In genomic region chr5:75574151-75574851, GRCm38 (mm10) we compare ENCODE assay signal across 9 mouse cellular contexts. TPM values are rescaled to one million over a fixed set of nuclear protein-coding genes. Genes with fewer than 3 reads are reported as not detected.
A peak's percentile ranks its signal among the peaks of the same experiment; 100 is the strongest.
DNase-seq lines count a peak whose midpoint lies in the region; ATAC-seq lines count a peak whose summit lies in the region.
"Had no signal": no experiment of that assay in that cellular context is flagged by ENCODE, and none has a peak within 500 bp of the region (broad histone marks: within the 10 kb centered on the region; RNA-seq: fewer than 3 reads in every experiment).

No protein-coding gene starts in this region.

- peaks cover 45% of the 10 kb centered on the region for H3K4me1 ChIP-seq in erythroblast, embryonic 14.5 days (ENCODE audit: control insufficient read depth)
- H3K4me1 ChIP-seq in neural tube, embryonic 11.5 days (ENCODE audit: control insufficient read depth, insufficient read depth, low read length): peaks cover 7% of the 10 kb centered on the region
- peaks cover 4% of the 10 kb centered on the region; the same call in 1 of the 2 replicates for H3K4me1 ChIP-seq in limb, embryonic 11.5 days (ENCODE audit: control insufficient read depth, insufficient read depth, low read length)
- 0 out of 2 replicates have a peak, but pooled peaks cover 7% of the 10 kb centered on the region for H3K4me1 ChIP-seq in stomach, embryonic 14.5 days (ENCODE audit: control insufficient read depth, insufficient read depth, low read length)

- no peaks in the 10 kb centered on the region for H3K9me3 ChIP-seq in erythroblast, embryonic 14.5 days (ENCODE audit: control insufficient read depth, low read length)
- H3K9me3 ChIP-seq in neural tube, embryonic 11.5 days (ENCODE audit: control insufficient read depth, low read length): no peaks in the 10 kb centered on the region
- no peaks in the 10 kb centered on the region for H3K9me3 ChIP-seq in limb, embryonic 11.5 days (ENCODE audit: control insufficient read depth, low read length)
- no peaks in the 10 kb centered on the region for H3K9me3 ChIP-seq in stomach, embryonic 14.5 days (ENCODE audit: control insufficient read depth, low read depth, low read length)

- 4% methylated on average over 27 of the region's 27 CpGs for WGBS in neural tube, embryonic 11.5 days
- 3% methylated on average over 27 of the region's 27 CpGs for WGBS in limb, embryonic 11.5 days
- WGBS in stomach, embryonic 14.5 days: 6% methylated on average over 27 of the region's 27 CpGs

- no peaks in the 10 kb centered on the region for H3K36me3 ChIP-seq in erythroblast, embryonic 14.5 days (ENCODE audit: control insufficient read depth)
- H3K36me3 ChIP-seq in neural tube, embryonic 11.5 days (ENCODE audit: control insufficient read depth, insufficient read depth, low read length): no peaks in the 10 kb centered on the region
- no peaks in the 10 kb centered on the region for H3K36me3 ChIP-seq in limb, embryonic 11.5 days (ENCODE audit: control insufficient read depth, insufficient read depth, low read length)
- H3K36me3 ChIP-seq in stomach, embryonic 14.5 days (ENCODE audit: control insufficient read depth, insufficient read depth, low read length): no peaks in the 10 kb centered on the region

- DNase-seq in neural tube, embryonic 11.5 days (ENCODE audit: low spot score): no peak
- no peak for DNase-seq in neural tube, embryonic 10.5 days (ENCODE audit: extremely low spot score, low spot score)
- DNase-seq in limb, embryonic 11.5 days (ENCODE audit: low spot score): no peak
- DNase-seq in ovary, postnatal 36 days (ENCODE audit: low spot score): no peak
- no peak for DNase-seq in layer of hippocampus, postnatal 25 days (ENCODE audit: extremely low spot score in 1 of 2, low spot score in 1 of 2)

- H3K4me3 ChIP-seq in erythroblast, embryonic 14.5 days (replicated peaks): peak overlapping the region; percentile 64
- H3K4me3 ChIP-seq in neural tube, embryonic 11.5 days (ENCODE audit: low read depth, low read length): peak overlapping the region; percentile 66
- H3K4me3 ChIP-seq in limb, embryonic 11.5 days (ENCODE audit: low read depth, low read length): peak overlapping the region; percentile 51
- peak overlapping the region; percentile 72 for H3K4me3 ChIP-seq in stomach, embryonic 14.5 days (ENCODE audit: low read depth, low read length)

- H3K9ac ChIP-seq in neural tube, embryonic 11.5 days (ENCODE audit: low read length): peak overlapping the region; percentile 78
- no peak overlapping the region for H3K9ac ChIP-seq in limb, embryonic 11.5 days (ENCODE audit: low read length)
- 0 out of 2 replicates have a peak overlapping the region, but pooled peaks have one; percentile 77 for H3K9ac ChIP-seq in stomach, embryonic 14.5 days (replicated peaks; ENCODE audit: low read depth, low read length)

- H3K27ac ChIP-seq in neural tube, embryonic 11.5 days (ENCODE audit: low read depth, low read length): no peak overlapping the region
- no peak overlapping the region for H3K27ac ChIP-seq in limb, embryonic 11.5 days (replicated peaks; ENCODE audit: low read depth, low read length)
- peak overlapping the region; percentile 21; the same call in 1 of the 2 replicates for H3K27ac ChIP-seq in stomach, embryonic 14.5 days (ENCODE audit: low read length)

- no peak for ATAC-seq in erythroblast, adult 5-6 weeks (replicated peaks; ENCODE audit: low FRiP score, poor library complexity, severe bottlenecking)
- no peak; the same call in 1 of the 2 replicates for ATAC-seq in neural tube, embryonic 11.5 days (ENCODE audit: insufficient read depth, low FRiP score, low TSS enrichment)
- ATAC-seq in limb, embryonic 11.5 days (ENCODE audit: insufficient number of reproducible peaks, low FRiP score, low TSS enrichment, low read depth): no peak
- ATAC-seq in stomach, embryonic 14.5 days (ENCODE audit: insufficient number of reproducible peaks, insufficient read depth, low FRiP score, low read depth): no peak

- peak overlapping the region; percentile 99 for H3K4me2 ChIP-seq in neural tube, embryonic 11.5 days (ENCODE audit: low read depth)
- peak overlapping the region; percentile 91 for H3K4me2 ChIP-seq in limb, embryonic 11.5 days (ENCODE audit: low read depth, severe bottlenecking)
- peak overlapping the region; percentile 99 for H3K4me2 ChIP-seq in stomach, embryonic 14.5 days (replicated peaks; ENCODE audit: low read depth, low read length)

- peaks cover 36% of the 10 kb centered on the region for H3K27me3 ChIP-seq in erythroblast, embryonic 14.5 days (ENCODE audit: control insufficient read depth)
- 0 out of 2 replicates have a peak, but pooled peaks cover 3% of the 10 kb centered on the region for H3K27me3 ChIP-seq in neural tube, embryonic 11.5 days (ENCODE audit: control insufficient read depth, insufficient read depth, low read length)
- H3K27me3 ChIP-seq in limb, embryonic 11.5 days (ENCODE audit: control insufficient read depth, insufficient read depth, low read length): no peaks in the 10 kb centered on the region
- H3K27me3 ChIP-seq in stomach, embryonic 14.5 days (ENCODE audit: control insufficient read depth, insufficient read depth, low read length): no peaks in the 10 kb centered on the region

RNA-seq across cellular contexts. Expression of gene Kit, which starts 0.4 kb away (rescaled TPM):
- 0.02 and 0.07 TPM in 2 replicates for polyA plus RNA-seq in erythroblast, embryonic 14.5 days (2012)
- total RNA-seq in erythroblast, adult 5-6 weeks (2015; ENCODE audit: low replicate concordance): 33.9 and 39.4 TPM in 2 replicates
- total RNA-seq in erythroblast, adult 5-6 weeks (2017; ENCODE audit: low replicate concordance): 12.2 and 19.9 TPM in 2 replicates
- polyA plus RNA-seq in neural tube, embryonic 11.5 days (2014; fragmentation: Nextera tagmentation; extraction: Ambion mirVana): 21.4 and 25.5 TPM in 2 replicates
- 15.5 and 16.9 TPM in 2 replicates for polyA plus RNA-seq in limb, embryonic 11.5 days (2014; fragmentation: Nextera tagmentation; extraction: Ambion mirVana)
- 78.8 and 84.5 TPM in 2 replicates for polyA plus RNA-seq in stomach, embryonic 14.5 days (2014; fragmentation: Nextera tagmentation; extraction: Ambion mirVana)
- total RNA-seq in layer of hippocampus, postnatal 25 days (2021): 10 to 100 TPM; 72.5 to 76.6 TPM
- polyA plus RNA-seq: C2C12 had no signal

Comparison
In these comparisons a context has a peak if more than half of its experiments do, and no peak if none do; other contexts are left out.
1. RNA of gene Kit, which starts 0.4 kb away (polyA plus RNA-seq): 78.8 to 84.5 TPM in stomach, embryonic 14.5 days, 21.4 to 25.5 TPM in neural tube, embryonic 11.5 days and 15.5 to 16.9 TPM in limb, embryonic 11.5 days; 0.02 to 0.07 TPM in erythroblast, embryonic 14.5 days; every median in the first group is over 10 times any median in the second.
2. Peak in every context shown above with its lines, with median percentiles within 50 percentile points of each other: H3K4me3 ChIP-seq and H3K4me2 ChIP-seq.